Mouse (Mus musculus) heart, adult 2 months (tissue): ENCODE results near the gene Fndc1.

ENCODE experiments used
- CTCF ChIP-seq: fragments of 200-600 bp; IDR thresholded peaks from 2 replicates; pipeline ENCODE4 v1.8.1; 2022; ENCODE audit warnings: antibody characterized with exemption, mild to moderate bottlenecking, moderate library complexity
- EP300 ChIP-seq: fragments of 200-500 bp; IDR thresholded peaks from 2 replicates; pipeline ENCODE4 v1.6.1; 2011; ENCODE audit warnings: low read depth, low read length, control low read depth; ENCODE audit not compliant: insufficient read depth
- POLR2A ChIP-seq: fragments of 200-500 bp; IDR thresholded peaks from 2 replicates; pipeline ENCODE4 v1.6.1; 2011; ENCODE audit warnings: mild to moderate bottlenecking, low read depth, low read length, control low read depth; ENCODE audit not compliant: insufficient read depth

GRCm38 (mm10) chr17:7713020-7713419, 114.1 kb downstream of the Fndc1 start:
- TF ChIP-seq CTCF = no peak
- TF ChIP-seq POLR2A = no peak
- no peak for TF ChIP-seq EP300
